Mouse (Mus musculus) liver, postnatal 0 days (tissue): ENCODE measurements around the gene Sh3gl2.

Experiments
- CTCF ChIP-seq: sonication (generic); IDR thresholded peaks from 2 replicates; pipeline ENCODE4 v1.5.1; 2016; ENCODE audit warnings: antibody characterized with exemption, low read depth
- EP300 ChIP-seq: IDR thresholded peaks from 2 replicates; pipeline ENCODE4 v1.6.1; 2016; ENCODE audit warnings: antibody characterized with exemption, low read depth, mild to moderate bottlenecking

DNA sequence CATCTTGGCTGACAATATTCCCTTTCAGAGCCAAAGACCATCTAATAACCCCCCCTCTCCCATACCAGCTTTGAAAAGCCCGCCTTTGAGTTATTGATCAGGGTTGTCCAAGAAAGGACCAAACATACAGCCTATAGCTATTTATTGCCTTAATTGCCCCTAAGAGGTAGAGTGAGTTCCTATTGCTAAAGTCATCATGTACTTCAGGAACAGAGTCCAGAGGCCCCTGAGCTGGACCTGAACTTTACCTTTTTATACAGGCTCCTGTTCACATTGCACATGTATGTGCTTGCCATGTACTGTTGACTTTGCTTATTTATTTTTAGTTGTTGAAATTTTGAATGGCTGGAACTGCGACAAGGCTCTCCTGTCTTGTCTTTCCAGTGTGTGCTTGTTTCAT is 37.6 kb downstream of the Sh3gl2 start:
- TF ChIP-seq CTCF (no peak), EP300 (no peak)
